In genomic region chr11:71480094-71480493, GRCm38 (mm10) we compare ENCODE assay signal across 26 mouse cellular contexts.
DNase-seq lines count a peak whose midpoint lies in the region; TF ChIP-seq lines count a peak whose summit lies in the region.
"Had no signal": no experiment of that assay in that cellular context is flagged by ENCODE, and none has a peak within 500 bp of the region (broad histone marks: within the 10 kb centered on the region; RNA-seq: fewer than 3 reads in every experiment).

No protein-coding gene starts in this region.

- no peak for TF ChIP-seq EP300 in CH12.LX (IDR thresholded peaks at IDR 0.05; ENCODE audit: low read length)

- peaks cover 96% of the 10 kb centered on the region for H3K27me3 ChIP-seq in CH12.LX (replicated peaks)
- H3K27me3 ChIP-seq: embryonic facial prominence, embryonic 13.5 days; forebrain, embryonic 13.5 days; hindbrain, embryonic 13.5 days; limb, embryonic 15.5 days; liver, embryonic 15.5 days; midbrain, embryonic 12.5 days had no signal

- H3K4me1 ChIP-seq in CH12.LX (ENCODE audit: control insufficient read depth in 1 of 2, insufficient read depth in 2 of 2), result no peaks in the 10 kb centered on the region
- H3K4me1 ChIP-seq: embryonic facial prominence, embryonic 13.5 days; forebrain, embryonic 13.5 days; limb, embryonic 15.5 days; liver, embryonic 15.5 days; midbrain, embryonic 12.5 days had no signal

- H3K4me2 ChIP-seq in CH12.LX (ENCODE audit: insufficient read depth, low read depth, poor library complexity, severe bottlenecking), result no peak overlapping the region
- H3K4me2 ChIP-seq: embryonic facial prominence, embryonic 13.5 days; forebrain, embryonic 13.5 days; hindbrain, embryonic 13.5 days; limb, embryonic 15.5 days; liver, embryonic 15.5 days; midbrain, embryonic 12.5 days had no signal

- no peaks in the 10 kb centered on the region for H3K36me3 ChIP-seq in CH12.LX (replicated peaks in 1 of 2; ENCODE audit: control insufficient read depth in 1 of 2, insufficient read depth in 1 of 2, low read length in 1 of 2)
- H3K36me3 ChIP-seq: embryonic facial prominence, embryonic 13.5 days; hindbrain, embryonic 13.5 days; limb, embryonic 15.5 days; liver, embryonic 15.5 days; midbrain, embryonic 12.5 days had no signal

- in situ Hi-C loops in CH12.LX (cut with MboI; ENCODE audit: low pct_ligation_motif_present, low pct_unique_long_range_greater_than_20kb, low sequenced_read_pairs), result no loop called here

- H3K27ac ChIP-seq in gastrocnemius, adult 2 months, result no peak overlapping the region
- no peak overlapping the region for H3K27ac ChIP-seq in layer of hippocampus, adult 2 months
- H3K27ac ChIP-seq in CH12.LX (ENCODE audit: insufficient read depth, low read depth), result no peak overlapping the region
- H3K27ac ChIP-seq: embryonic facial prominence, embryonic 13.5 days; forebrain, embryonic 13.5 days; hindbrain, embryonic 13.5 days; limb, embryonic 15.5 days; liver, embryonic 15.5 days; midbrain, embryonic 12.5 days had no signal

- TF ChIP-seq RAD21 in CH12.LX (IDR thresholded peaks at IDR 0.05; ENCODE audit: low read depth, low read length), result peak; percentile 51

- TF ChIP-seq POLR2A in CH12.LX (IDR thresholded peaks at IDR 0.05; ENCODE audit: low read depth, low read length), result no peak

- DNase-seq in gastrocnemius, adult 2 months, result no peak
- no peak for DNase-seq in gastrocnemius, postnatal 4 days (ENCODE audit: low spot score in 2 of 2)
- DNase-seq in layer of hippocampus, adult 2 months (ENCODE audit: low spot score in 2 of 2), result no peak
- DNase-seq in layer of hippocampus, adult 8-10 months (ENCODE audit: low spot score in 2 of 2), result no peak
- DNase-seq in CH12.LX (ENCODE audit: extremely low read depth), result no peak
- peak; percentile 24 for DNase-seq in brain, adult 2 months (ENCODE audit: low read depth, low spot score)
- DNase-seq in yolk sac, embryonic 10.5 days (ENCODE audit: low spot score), result no peak
- DNase-seq: adrenal gland, postnatal 10 days; cerebellum, adult 9-10 months; gastrocnemius, postnatal 10 days; heart, adult 11 months; heart, postnatal 36 days; kidney, adult 9 months; kidney, postnatal 36 days; layer of hippocampus, adult 9-11 months; left cerebral cortex, postnatal 4 days; lung, postnatal 14 days; right cerebral cortex, postnatal 25 days; spleen, adult 18-20 months had no signal

- no peak overlapping the region for H3K9ac ChIP-seq in CH12.LX (ENCODE audit: insufficient read depth, low read depth)
- H3K9ac ChIP-seq: embryonic facial prominence, embryonic 13.5 days; forebrain, embryonic 13.5 days; hindbrain, embryonic 13.5 days; limb, embryonic 15.5 days; liver, embryonic 15.5 days; midbrain, embryonic 12.5 days had no signal

- no peak overlapping the region for H3K4me3 ChIP-seq in gastrocnemius, adult 2 months
- H3K4me3 ChIP-seq in layer of hippocampus, adult 2 months, result no peak overlapping the region
- H3K4me3 ChIP-seq in CH12.LX (replicated peaks in 1 of 3; ENCODE audit: low read depth in 2 of 3, low read length in 2 of 3, poor library complexity in 1 of 3), result no peak overlapping the region
- H3K4me3 ChIP-seq: embryonic facial prominence, embryonic 13.5 days; erythroblast, embryonic 14.5 days; forebrain, embryonic 13.5 days; hindbrain, embryonic 13.5 days; limb, embryonic 15.5 days; liver, embryonic 15.5 days; midbrain, embryonic 12.5 days had no signal

- no peaks in the 10 kb centered on the region for H3K79me2 ChIP-seq in CH12.LX (replicated peaks; ENCODE audit: control insufficient read depth, extremely low read depth, insufficient read depth, poor library complexity, severe bottlenecking)

- dilution Hi-C loops in CH12.LX (cut with MboI; ENCODE audit: extremely low pct_ligation_motif_present, extremely low pct_unique_long_range_greater_than_20kb, low sequenced_read_pairs), result no loop called here

- intact Hi-C loops in gastrocnemius, adult 2 months (cut with DNase I), result no loop called here

- no peaks in the 10 kb centered on the region for H3K9me3 ChIP-seq in CH12.LX (replicated peaks; ENCODE audit: low read length)
- H3K9me3 ChIP-seq: embryonic facial prominence, embryonic 13.5 days; forebrain, embryonic 13.5 days; hindbrain, embryonic 13.5 days; limb, embryonic 15.5 days; liver, embryonic 15.5 days; midbrain, embryonic 12.5 days had no signal

- peak; percentile 36 for TF ChIP-seq CTCF in gastrocnemius, adult 2 months (IDR thresholded peaks at IDR 0.05)
- TF ChIP-seq CTCF in layer of hippocampus, adult 2 months (conservative IDR thresholded peaks at IDR 0.05), result peak; percentile 61
- peak in 1 of 2 experiments; percentile 54; a peak in 2 of 4 replicates for TF ChIP-seq CTCF in CH12.LX (conservative IDR thresholded peaks at IDR 0.05 in 1 of 2, IDR thresholded peaks at IDR 0.05 in 1 of 2; ENCODE audit: low read depth in 2 of 2, low read length in 2 of 2)

TF ChIP-seq in CH12.LX, 34 proteins besides CTCF, POLR2A, EP300 and RAD21:
- TF ChIP-seq MXI1 (IDR thresholded peaks at IDR 0.05; ENCODE audit: low read depth, low read length) (no peak), SMC3 (IDR thresholded peaks at IDR 0.05; ENCODE audit: low read depth, low read length) (peak; percentile 20; the same call in 1 of the 2 replicates), HCFC1 (IDR thresholded peaks at IDR 0.05; ENCODE audit: low read depth, low read length) (no peak), JUN (IDR thresholded peaks at IDR 0.05; ENCODE audit: insufficient read depth, low read depth, low read length) (no peak), E2F4 (IDR thresholded peaks at IDR 0.05; ENCODE audit: insufficient replicate concordance, low read depth, low read length) (no peak), NRF1 (IDR thresholded peaks at IDR 0.05; ENCODE audit: low read depth, low read length) (no peak), MAFK (IDR thresholded peaks at IDR 0.05; ENCODE audit: insufficient replicate concordance, low read length) (no peak)
